ENCODE assay signal across 8 mouse cellular contexts in genomic region chr15:60693751-60694500, GRCm38 (mm10).
A peak's percentile ranks its signal among the peaks of the same experiment; 100 is the strongest.
DNase-seq lines count a peak whose midpoint lies in the region; ATAC-seq and TF ChIP-seq lines count a peak whose summit lies in the region.
"Had no signal": no experiment of that assay in that cellular context is flagged by ENCODE, and none has a peak within 500 bp of the region (broad histone marks: within the 10 kb centered on the region; RNA-seq: fewer than 3 reads in every experiment).

No protein-coding gene starts in this region.

- no peaks in the 10 kb centered on the region for H3K36me3 ChIP-seq in hindbrain, postnatal 0 days (ENCODE audit: insufficient read depth, low read length)
- H3K36me3 ChIP-seq in hindbrain, embryonic 14.5 days (replicated peaks; ENCODE audit: control insufficient read depth, insufficient read depth) = no peaks in the 10 kb centered on the region
- H3K36me3 ChIP-seq in E14TG2a.4 (ENCODE audit: insufficient read depth, low read length) = no peaks in the 10 kb centered on the region
- H3K36me3 ChIP-seq: embryonic facial prominence, embryonic 13.5 days had no signal

- no peaks in the 10 kb centered on the region for H3K9me3 ChIP-seq in hindbrain, postnatal 0 days (ENCODE audit: low read length)
- H3K9me3 ChIP-seq in hindbrain, embryonic 14.5 days (ENCODE audit: control insufficient read depth, low read length) = no peaks in the 10 kb centered on the region
- H3K9me3 ChIP-seq in E14TG2a.4 (ENCODE audit: low read length) = no peaks in the 10 kb centered on the region
- H3K9me3 ChIP-seq: embryonic facial prominence, embryonic 13.5 days had no signal

- no peak overlapping the region for H3K27ac ChIP-seq in hindbrain, postnatal 0 days
- no peak overlapping the region for H3K27ac ChIP-seq in hindbrain, embryonic 14.5 days
- H3K27ac ChIP-seq: embryonic facial prominence, embryonic 13.5 days had no signal

- no peak for ATAC-seq in hindbrain, postnatal 0 days
- no peak for ATAC-seq in hindbrain, embryonic 14.5 days (ENCODE audit: low FRiP score)

- peak; percentile 27 for DNase-seq in hindbrain, postnatal 0 days (ENCODE audit: low spot score)
- no peak for DNase-seq in hindbrain, embryonic 14.5 days (ENCODE audit: low spot score)
- DNase-seq in adipocyte (ENCODE audit: low spot score) = peak; percentile 6
- DNase-seq in kidney, adult 8-10 months = peak; percentile 4 to 62
- peak; percentile 30 to 62 for DNase-seq in lung, adult 18-20 months
- DNase-seq in thymus, postnatal 36 days = peak; percentile 44 to 65

- TF ChIP-seq CTCF in hindbrain, postnatal 0 days (IDR thresholded peaks at IDR 0.05; ENCODE audit: low read depth) = peak; percentile 46
- peak; percentile 37 for TF ChIP-seq CTCF in E14TG2a.4 (conservative IDR thresholded peaks at IDR 0.05; ENCODE audit: low read length)

- H3K4me2 ChIP-seq in hindbrain, postnatal 0 days (ENCODE audit: low read depth, low read length) = no peak overlapping the region
- no peak overlapping the region for H3K4me2 ChIP-seq in hindbrain, embryonic 14.5 days (replicated peaks)
- H3K4me2 ChIP-seq: embryonic facial prominence, embryonic 13.5 days had no signal

- no peaks in the 10 kb centered on the region for H3K4me1 ChIP-seq in hindbrain, postnatal 0 days (ENCODE audit: insufficient read depth, low read length)
- no peaks in the 10 kb centered on the region for H3K4me1 ChIP-seq in hindbrain, embryonic 14.5 days (replicated peaks; ENCODE audit: control insufficient read depth, insufficient read depth, low read length)
- H3K4me1 ChIP-seq in E14TG2a.4 (replicated peaks; ENCODE audit: low read depth, low read length) = no peaks in the 10 kb centered on the region

- no peaks in the 10 kb centered on the region for H3K27me3 ChIP-seq in hindbrain, postnatal 0 days (ENCODE audit: insufficient read depth, low read length)
- no peaks in the 10 kb centered on the region for H3K27me3 ChIP-seq in hindbrain, embryonic 14.5 days (ENCODE audit: control insufficient read depth, insufficient read depth, low read length)
- no peaks in the 10 kb centered on the region for H3K27me3 ChIP-seq in E14TG2a.4 (ENCODE audit: insufficient read depth, low read length)
- H3K27me3 ChIP-seq: embryonic facial prominence, embryonic 13.5 days had no signal

- no peak overlapping the region for H3K9ac ChIP-seq in hindbrain, postnatal 0 days (replicated peaks; ENCODE audit: low read length)
- H3K9ac ChIP-seq in hindbrain, embryonic 14.5 days = no peak overlapping the region
- H3K9ac ChIP-seq: embryonic facial prominence, embryonic 13.5 days had no signal

- WGBS in hindbrain, postnatal 0 days = 71% methylated on average over 7 of the region's 7 CpGs
- 71% methylated on average over 7 of the region's 7 CpGs for WGBS in hindbrain, embryonic 14.5 days

- H3K4me3 ChIP-seq in hindbrain, postnatal 0 days (ENCODE audit: low read length) = no peak overlapping the region
- no peak overlapping the region for H3K4me3 ChIP-seq in hindbrain, embryonic 14.5 days (replicated peaks; ENCODE audit: low read length)
- no peak overlapping the region for H3K4me3 ChIP-seq in E14TG2a.4 (replicated peaks; ENCODE audit: low read length)
- H3K4me3 ChIP-seq: embryonic facial prominence, embryonic 13.5 days had no signal
